Mouse (Mus musculus) stomach, embryonic 14.5 days (tissue): ENCODE data around the gene 4632433K11Rik. TPM values are rescaled to one million over a fixed set of nuclear protein-coding genes. Genes with fewer than 3 reads are reported as not detected.

Experiments used
- ATAC-seq: fragments of 200-750 bp; cut with Nextera tagmentation; 2 replicates; pipeline ENCODE4 v1.8.0; 2017; ENCODE audit warnings: low read depth, moderate TSS enrichment; ENCODE audit not compliant: insufficient number of reproducible peaks, insufficient read depth, low FRiP score
- H3K27ac ChIP-seq: fragments of 300-500 bp; sonication (generic); 2 replicates; pipeline ENCODE4 v1.5.1; 2014; ENCODE audit warnings: mild to moderate bottlenecking, low read length, moderate library complexity, mixed read lengths
- H3K27me3 ChIP-seq: fragments of 300-500 bp; sonication (generic); 2 replicates; pipeline ENCODE4 v1.6.1; 2014; ENCODE audit warnings: low read length, control low read depth, mixed read lengths; ENCODE audit not compliant: control insufficient read depth, insufficient read depth
- H3K36me3 ChIP-seq: fragments of 300-500 bp; sonication (generic); 2 replicates; pipeline ENCODE4 v1.6.1; 2014; ENCODE audit warnings: mild to moderate bottlenecking, control low read depth, low read length, moderate library complexity, mixed read lengths; ENCODE audit not compliant: control insufficient read depth, insufficient read depth
- H3K4me1 ChIP-seq: fragments of 300-500 bp; sonication (generic); 2 replicates; pipeline ENCODE4 v1.6.1; 2014; ENCODE audit warnings: low read length, control low read depth, mixed read lengths; ENCODE audit not compliant: control insufficient read depth, insufficient read depth
- H3K4me2 ChIP-seq: fragments of 300-500 bp; sonication (generic); replicated peaks from 2 replicates; pipeline ENCODE4 v1.6.1; 2014; ENCODE audit warnings: low read depth, low read length, control low read depth
- H3K4me3 ChIP-seq: fragments of 300-500 bp; sonication (generic); 2 replicates; pipeline ENCODE4 v1.5.1; 2014; ENCODE audit warnings: low read depth, low read length, control low read depth
- H3K9ac ChIP-seq: fragments of 300-500 bp; sonication (generic); replicated peaks from 2 replicates; pipeline ENCODE4 v1.6.1; 2014; ENCODE audit warnings: low read depth, mild to moderate bottlenecking, control low read depth, low read length, moderate library complexity, mixed read lengths
- H3K9me3 ChIP-seq: fragments of 300-500 bp; sonication (generic); 2 replicates; pipeline ENCODE4 v1.6.1; 2016; ENCODE audit warnings: low read depth, low read length, control low read depth; ENCODE audit not compliant: control insufficient read depth
- WGBS: fragments of 180-500 bp; shearing (Covaris S2); extraction: QIAGEN DNeasy Blood & Tissue Kit; methylation state at CpG from one replicate; pipeline ENCODE4 v1.1.7; 2014; 5-methylcytosine and 5-hydroxymethylcytosine counted together
- polyA plus RNA-seq: library from polyadenylated mRNA; unstranded; fragments of >200 nt; fragmentation: Nextera tagmentation; extraction: Ambion mirVana; gene quantifications from 2 replicates; pipeline ENCODE4 v1.2.1, GENCODE M21; 2014

The 4632433K11Rik gene
- polyA plus RNA-seq, 1 experiment from 2014 or later: not detected

DNA sequence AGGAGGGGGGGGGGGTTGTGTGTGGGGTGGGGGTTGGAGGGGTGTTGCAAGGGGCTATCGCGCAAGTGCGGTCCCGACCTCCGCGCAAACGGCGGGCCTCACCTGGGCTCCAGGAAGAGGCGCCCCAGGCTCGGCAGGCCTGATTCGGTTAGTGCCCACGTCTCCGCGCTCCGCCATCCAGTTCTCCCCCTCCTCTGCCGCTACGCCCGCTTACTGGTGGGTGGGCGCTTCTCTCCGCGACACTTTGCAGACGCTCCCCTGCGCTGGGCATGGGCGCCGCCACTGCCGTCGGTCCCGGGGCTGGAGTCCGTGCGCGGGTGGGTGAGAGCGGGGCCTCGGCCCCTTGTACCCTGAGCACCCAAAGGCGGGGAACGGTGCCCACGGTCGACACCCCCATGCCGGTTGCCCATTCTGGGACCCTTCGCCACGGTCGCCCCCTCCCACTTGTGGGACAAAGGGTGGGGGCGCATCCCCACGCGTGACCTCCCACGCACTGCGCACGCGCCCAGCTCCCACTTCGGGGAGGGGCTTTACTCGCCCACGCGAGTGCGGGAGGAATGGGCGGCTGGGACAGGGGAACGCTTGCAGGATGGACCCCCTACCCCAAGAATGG lies 22.8 kb downstream of the 4632433K11Rik start:
- peak overlapping the region; percentile 49 for H3K4me3 ChIP-seq
- WGBS: under 1% methylated on average over 55 of the region's 55 CpGs
- no peaks in the 10 kb centered on the region for H3K36me3 ChIP-seq
- H3K27me3 ChIP-seq: peaks cover 23% of the 10 kb centered on the region
- no peak for ATAC-seq
- peaks cover 16% of the 10 kb centered on the region for H3K4me1 ChIP-seq
- peak overlapping the region; percentile 60 for H3K4me2 ChIP-seq
- H3K27ac ChIP-seq: no peak overlapping the region; the same call in 1 of the 2 replicates
- no peaks in the 10 kb centered on the region for H3K9me3 ChIP-seq
- peak overlapping the region; percentile 64 for H3K9ac ChIP-seq

DNA sequence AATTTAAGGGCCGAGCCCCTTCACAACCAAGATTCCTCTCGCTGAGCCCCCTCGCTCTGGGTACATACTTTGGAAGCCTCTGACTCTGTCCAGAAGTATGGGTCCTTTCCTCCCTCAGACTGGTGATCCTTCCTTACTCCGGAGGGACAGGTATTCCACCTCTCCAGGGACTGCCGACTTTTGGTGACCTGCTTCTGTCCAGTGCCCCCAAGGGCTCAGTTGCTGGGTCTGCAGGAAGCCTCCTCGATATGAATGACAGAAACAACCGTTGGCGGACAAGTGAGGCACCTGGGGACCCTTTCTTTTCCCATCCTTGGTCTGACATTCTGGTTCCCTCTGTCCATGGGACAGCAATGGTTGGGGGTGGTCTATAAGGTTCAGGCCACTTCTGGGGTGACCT lies 23.5 kb downstream of the 4632433K11Rik start:
- Histone ChIP-seq H3K27me3 (peaks cover 23% of the 10 kb centered on the region), H3K9me3 (no peaks in the 10 kb centered on the region), H3K27ac (no peak overlapping the region), H3K9ac (no peak overlapping the region), H3K4me1 (peaks cover 15% of the 10 kb centered on the region), H3K4me3 (peak overlapping the region; percentile 49), H3K36me3 (no peaks in the 10 kb centered on the region), H3K4me2 (peak overlapping the region; percentile 60)
- ATAC-seq: no peak
- WGBS: 31% methylated on average over 8 of the region's 8 CpGs

DNA sequence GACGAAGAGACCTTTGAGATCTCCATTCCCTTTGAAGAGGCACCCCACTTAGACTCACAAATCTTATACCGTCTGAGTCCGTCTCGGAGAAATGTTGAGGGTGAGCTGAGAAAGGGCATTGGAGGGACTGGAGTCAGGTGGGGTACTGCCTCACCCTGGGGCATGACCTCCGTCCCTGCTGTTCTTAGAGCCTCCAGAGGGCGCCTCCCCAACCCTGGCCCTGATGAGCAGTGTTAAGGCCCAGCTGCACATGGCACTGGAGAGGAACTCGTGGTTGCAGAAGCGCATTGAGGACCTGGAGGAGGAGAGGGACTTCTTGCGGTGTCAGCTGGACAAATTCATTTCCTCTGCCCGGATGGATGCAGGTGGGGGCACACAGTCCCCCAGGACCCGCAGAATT lies 23.9 kb downstream of the 4632433K11Rik start:
- no peaks in the 10 kb centered on the region for H3K9me3 ChIP-seq
- peaks cover 23% of the 10 kb centered on the region for H3K27me3 ChIP-seq
- peaks cover 11% of the 10 kb centered on the region for H3K4me1 ChIP-seq
- no peak for ATAC-seq
- H3K27ac ChIP-seq: no peak overlapping the region
- no peak overlapping the region for H3K9ac ChIP-seq
- H3K4me2 ChIP-seq: no peak overlapping the region
- 42% methylated on average over 11 of the region's 11 CpGs for WGBS
- no peaks in the 10 kb centered on the region for H3K36me3 ChIP-seq
- H3K4me3 ChIP-seq: no peak overlapping the region

DNA sequence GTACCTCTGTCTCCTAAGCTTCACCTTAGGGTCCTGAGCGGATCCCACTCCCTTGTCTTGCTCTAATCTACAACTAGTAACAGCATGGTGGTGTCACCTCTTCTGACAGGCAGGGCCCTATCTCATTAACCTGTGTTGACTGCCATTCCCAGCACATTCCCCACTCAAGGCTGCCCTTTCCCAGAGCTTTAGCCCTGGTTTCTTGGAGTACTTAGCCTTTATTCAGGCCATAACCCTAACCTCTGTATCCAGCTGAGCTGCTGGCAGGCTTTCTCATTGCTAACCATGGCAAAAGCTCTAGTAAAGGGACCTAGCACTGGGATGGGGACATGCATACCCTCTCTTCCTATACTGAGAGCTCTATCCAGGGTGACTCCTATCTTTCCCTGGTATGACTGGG lies 24.7 kb downstream of the 4632433K11Rik start:
- H3K36me3 ChIP-seq: no peaks in the 10 kb centered on the region
- H3K9ac ChIP-seq: no peak overlapping the region
- H3K4me3 ChIP-seq: no peak overlapping the region
- no peak overlapping the region for H3K27ac ChIP-seq
- H3K4me1 ChIP-seq: 0 out of 2 replicates have a peak, but pooled peaks cover 4% of the 10 kb centered on the region
- H3K4me2 ChIP-seq: no peak overlapping the region
- WGBS: 91% methylated on average over 1 of the region's 1 CpGs
- ATAC-seq: no peak
- no peaks in the 10 kb centered on the region for H3K9me3 ChIP-seq
- peaks cover 17% of the 10 kb centered on the region; the same call in 1 of the 2 replicates for H3K27me3 ChIP-seq

DNA sequence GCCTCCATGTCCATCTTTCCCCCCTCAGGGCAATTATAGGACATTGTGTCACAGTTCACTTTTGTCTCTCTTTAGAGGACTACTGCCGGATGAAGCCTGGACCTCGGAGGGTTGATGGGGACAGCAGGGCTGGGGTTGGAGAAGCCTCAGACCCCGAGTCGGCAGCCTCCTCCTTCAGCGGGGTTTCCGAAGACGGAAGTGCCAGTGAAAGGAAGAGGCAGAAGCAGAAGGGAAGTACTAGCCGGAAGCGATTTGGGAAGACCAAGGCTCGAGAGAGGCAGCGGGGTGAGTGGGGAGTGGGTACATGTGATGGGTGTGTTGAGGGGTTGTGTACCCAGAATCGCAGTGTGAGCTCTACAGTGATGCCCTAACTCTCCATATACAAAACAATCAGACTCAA lies 25.5 kb downstream of the 4632433K11Rik start:
- peak overlapping the region; percentile 22; the same call in 1 of the 2 replicates for H3K27ac ChIP-seq
- H3K4me2 ChIP-seq: no peak overlapping the region
- H3K36me3 ChIP-seq: no peaks in the 10 kb centered on the region; the same call in 1 of the 2 replicates
- peaks cover 4% of the 10 kb centered on the region; the same call in 1 of the 2 replicates for H3K4me1 ChIP-seq
- WGBS: 92% methylated on average over 12 of the region's 12 CpGs
- ATAC-seq: no peak
- no peak overlapping the region for H3K9ac ChIP-seq
- H3K4me3 ChIP-seq: 0 out of 2 replicates have a peak overlapping the region, but pooled peaks have one; percentile 63
- H3K9me3 ChIP-seq: no peaks in the 10 kb centered on the region
- peaks cover 14% of the 10 kb centered on the region; the same call in 1 of the 2 replicates for H3K27me3 ChIP-seq

DNA sequence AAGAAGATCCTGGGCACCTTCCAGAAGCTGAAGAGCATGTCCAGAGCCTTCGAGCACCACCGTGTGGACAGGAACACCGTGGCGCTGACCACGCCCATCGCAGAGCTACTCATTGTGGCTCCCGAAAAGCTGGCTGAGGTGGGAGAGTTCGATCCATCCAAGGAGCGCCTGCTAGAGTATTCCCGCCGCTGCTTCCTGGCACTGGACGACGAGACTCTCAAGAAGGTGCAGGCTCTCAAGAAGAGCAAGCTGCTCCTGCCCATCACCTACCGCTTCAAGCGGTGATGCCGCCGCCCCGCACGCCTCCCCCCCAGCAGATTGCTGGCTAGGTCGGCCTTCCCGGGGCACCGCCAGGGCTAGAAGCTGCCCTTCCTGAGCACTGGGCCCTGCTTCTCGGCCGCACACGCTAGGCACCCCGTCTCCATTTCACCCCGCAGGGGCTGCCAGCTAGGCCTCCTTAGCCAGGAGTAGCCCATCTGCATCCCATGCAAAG lies 26.4 kb downstream of the 4632433K11Rik start:
- H3K27me3 ChIP-seq: peaks cover 11% of the 10 kb centered on the region; the same call in 1 of the 2 replicates
- ATAC-seq: no peak
- 3% methylated on average over 27 of the region's 27 CpGs for WGBS
- H3K4me3 ChIP-seq: peak overlapping the region; percentile 63
- no peaks in the 10 kb centered on the region for H3K9me3 ChIP-seq
- H3K9ac ChIP-seq: peak overlapping the region; percentile 73; the same call in 1 of the 2 replicates
- H3K4me2 ChIP-seq: peak overlapping the region; percentile 86
- H3K27ac ChIP-seq: peak overlapping the region; percentile 95
- peaks cover 4% of the 10 kb centered on the region; the same call in 1 of the 2 replicates for H3K4me1 ChIP-seq
- no peaks in the 10 kb centered on the region; the same call in 1 of the 2 replicates for H3K36me3 ChIP-seq

DNA sequence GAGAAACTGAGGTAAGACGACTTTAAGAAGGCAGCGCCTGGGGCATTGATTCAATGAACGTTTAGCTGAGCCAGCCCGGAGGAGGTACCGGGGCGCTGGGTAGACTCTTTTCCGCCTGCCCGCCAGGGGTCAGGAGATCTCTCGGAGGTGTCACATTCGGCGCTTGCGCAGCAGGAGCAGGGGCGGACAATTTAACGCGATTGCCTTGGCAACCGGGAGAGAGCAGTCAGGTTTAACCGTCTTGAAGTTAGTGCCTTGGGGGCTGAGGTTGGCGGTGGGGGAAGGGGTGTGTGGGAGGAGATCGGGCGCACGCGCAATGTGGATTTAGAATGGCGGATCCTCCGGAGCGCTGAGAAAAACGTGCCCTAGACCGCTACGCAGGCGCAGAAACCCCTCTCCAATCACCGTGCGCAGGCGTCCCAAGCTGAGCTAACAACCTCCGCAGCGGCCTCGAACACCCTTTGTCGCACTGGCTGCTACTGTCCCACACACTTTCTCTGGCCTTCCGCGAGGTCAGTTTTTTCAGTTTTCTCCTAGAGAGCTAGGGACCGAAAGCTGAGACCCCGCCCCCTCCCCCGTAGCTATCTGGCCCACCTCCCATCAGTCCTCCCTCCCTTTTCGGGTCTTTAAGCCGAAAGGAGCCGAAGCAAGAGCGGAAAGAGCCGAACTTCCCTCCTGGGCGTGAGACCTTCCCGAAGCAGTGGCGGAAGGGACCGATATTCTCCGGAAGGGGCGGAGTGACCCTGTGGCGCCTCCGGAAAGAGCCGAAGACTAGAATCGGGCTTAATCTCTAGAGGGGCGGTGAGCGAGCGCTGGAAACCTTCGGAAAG lies 27.2 kb downstream of the 4632433K11Rik start:
- Histone ChIP-seq H3K4me3 (peak overlapping the region; percentile 63), H3K9me3 (no peaks in the 10 kb centered on the region), H3K27ac (peak overlapping the region; percentile 95), H3K4me1 (peaks cover 7% of the 10 kb centered on the region; the same call in 1 of the 2 replicates), H3K4me2 (peak overlapping the region; percentile 86), H3K27me3 (peaks cover 3% of the 10 kb centered on the region; the same call in 1 of the 2 replicates), H3K9ac (peak overlapping the region; percentile 73), H3K36me3 (no peaks in the 10 kb centered on the region; the same call in 1 of the 2 replicates)
- under 1% methylated on average over 60 of the region's 60 CpGs for WGBS
- peak; percentile 86 for ATAC-seq

DNA sequence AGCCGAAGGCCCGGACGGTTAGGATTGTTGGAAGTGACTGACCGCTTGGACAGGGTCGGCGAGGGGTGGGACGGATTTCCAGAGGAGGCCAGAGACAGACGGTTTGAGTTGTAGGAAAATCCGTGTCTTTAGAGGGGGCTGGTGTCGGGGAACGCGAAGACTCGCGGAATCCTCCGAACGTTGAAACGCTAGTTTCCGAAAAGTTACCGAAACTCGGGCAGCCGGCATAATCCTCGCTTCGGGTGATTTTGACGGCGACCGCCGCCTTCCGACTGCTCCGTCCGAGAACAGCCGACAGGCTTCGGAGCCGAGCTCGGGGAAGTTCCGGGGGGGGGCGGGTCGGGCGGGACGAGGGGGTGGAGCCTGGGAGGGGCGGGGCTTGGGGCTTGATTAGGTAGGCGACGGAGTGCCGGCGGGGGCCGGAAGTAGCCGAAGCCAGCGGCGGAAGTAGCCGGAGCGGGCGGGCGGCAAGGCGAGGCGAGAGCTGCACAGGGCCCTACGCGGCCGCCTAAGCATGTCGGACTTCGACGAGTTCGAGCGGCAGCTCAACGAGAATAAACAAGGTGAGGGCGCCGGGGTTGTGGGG lies 27.9 kb downstream of the 4632433K11Rik start, which contains the start of gene U2af2:
TSS of gene U2af2 (plus strand) at position 370 of the 586 bp plus-strand sequence.
- WGBS: under 1% methylated on average over 60 of the region's 65 CpGs
- Histone ChIP-seq H3K4me3 (peak within 1 kb of the TSS; percentile 63), H3K36me3 (peaks cover 6% of the 10 kb centered on the region), H3K4me2 (peak within 1 kb of the TSS; percentile 86), H3K27me3 (peaks cover 2% of the 10 kb centered on the region; the same call in 1 of the 2 replicates), H3K4me1 (peaks cover 7% of the 10 kb centered on the region; the same call in 1 of the 2 replicates), H3K9ac (peak within 1 kb of the TSS; percentile 73), H3K27ac (peak within 1 kb of the TSS; percentile 95), H3K9me3 (no peaks in the 10 kb centered on the region)
- ATAC-seq: peak; percentile 82
